11 mouse cellular contexts compared by ENCODE assay signal in the genomic region with DNA sequence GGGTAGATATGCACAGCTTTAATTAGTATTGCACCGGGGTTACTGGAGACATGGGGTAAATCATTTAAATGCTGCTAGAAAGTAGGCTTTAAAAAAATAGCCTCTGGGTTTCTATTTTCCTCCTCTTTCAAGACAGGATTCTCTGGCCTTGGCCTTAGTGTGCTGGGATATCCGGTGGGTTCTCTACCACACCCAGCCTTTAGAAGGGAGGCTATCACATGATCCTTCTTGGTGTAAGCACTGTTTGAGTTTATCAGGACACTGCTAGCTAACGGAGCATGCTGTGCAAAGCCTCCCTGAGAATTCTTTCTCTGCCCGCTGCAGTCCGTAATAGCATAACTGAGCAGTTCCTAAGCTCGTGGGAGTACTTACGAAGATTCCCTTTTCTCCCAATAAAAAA.
"Had no signal": no experiment of that assay in that cellular context is flagged by ENCODE, and none has a peak within 500 bp of the region (broad histone marks: within the 10 kb centered on the region; RNA-seq: fewer than 3 reads in every experiment).

No protein-coding gene starts in this region.

- H3K4me2 ChIP-seq: liver, embryonic 11.5 days; liver, embryonic 15.5 days; midbrain, embryonic 12.5 days had no signal

- H3K27me3 ChIP-seq: midbrain, embryonic 12.5 days had no signal

- H3K9ac ChIP-seq: liver, embryonic 15.5 days; midbrain, embryonic 12.5 days had no signal

- ATAC-seq: midbrain, embryonic 16.5 days had no signal

- H3K4me3 ChIP-seq: limb, embryonic 10.5 days; liver, embryonic 15.5 days; midbrain, embryonic 12.5 days had no signal

- H3K27ac ChIP-seq: limb, embryonic 10.5 days; liver, embryonic 15.5 days; midbrain, embryonic 12.5 days had no signal

- H3K4me1 ChIP-seq: limb, embryonic 10.5 days; liver, embryonic 15.5 days; midbrain, embryonic 12.5 days had no signal

- H3K36me3 ChIP-seq: limb, embryonic 10.5 days; liver, embryonic 15.5 days; midbrain, embryonic 12.5 days had no signal

- H3K9me3 ChIP-seq: limb, embryonic 10.5 days; liver, embryonic 15.5 days; midbrain, embryonic 12.5 days had no signal

- DNase-seq: kidney, adult 8-10 months; kidney, postnatal 25 days; lung, adult 2 months; right cerebral cortex, postnatal 25 days; thymus, adult 18-20 months; thymus, postnatal 25 days had no signal
